Mouse (Mus musculus) retina, postnatal 7 days (tissue): ENCODE data around the gene Pidd1.

Experiments
- DNase-seq: peaks from one replicate; pipeline ENCODE4 v3.0.0-alpha.2; 2012; ENCODE audit warnings: low read depth, low spot score

Gene Pidd1

GRCm38 (mm10) chr7:141435856-141436522 is 7.8 kb downstream of the Pidd1 start:
- no peak for DNase-seq

- DNase-seq: no peak
These were observed 8.5 kb downstream of the Pidd1 start for GRCm38 (mm10) chr7:141435129-141435855.

DNA sequence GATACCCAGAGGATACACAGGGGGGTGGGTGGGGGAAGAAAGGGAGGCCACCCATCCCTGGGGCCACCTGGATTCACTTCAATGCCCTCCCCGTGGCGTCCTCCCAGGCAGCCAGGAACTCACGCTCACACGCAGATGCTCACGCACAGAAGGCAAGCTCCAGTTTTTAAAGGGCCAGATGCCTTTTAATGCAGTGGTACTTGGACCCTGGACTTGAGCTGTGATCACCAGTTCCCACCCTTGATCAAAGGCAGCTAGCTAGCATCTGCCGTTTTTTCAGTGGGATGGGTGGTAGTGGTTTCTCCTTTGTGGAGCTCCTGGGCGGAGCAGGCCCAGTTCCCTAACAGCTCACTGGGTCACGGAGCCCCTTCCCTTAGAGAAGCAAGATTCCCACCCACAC is 9.4 kb downstream of the Pidd1 start:
- no peak for DNase-seq

DNA sequence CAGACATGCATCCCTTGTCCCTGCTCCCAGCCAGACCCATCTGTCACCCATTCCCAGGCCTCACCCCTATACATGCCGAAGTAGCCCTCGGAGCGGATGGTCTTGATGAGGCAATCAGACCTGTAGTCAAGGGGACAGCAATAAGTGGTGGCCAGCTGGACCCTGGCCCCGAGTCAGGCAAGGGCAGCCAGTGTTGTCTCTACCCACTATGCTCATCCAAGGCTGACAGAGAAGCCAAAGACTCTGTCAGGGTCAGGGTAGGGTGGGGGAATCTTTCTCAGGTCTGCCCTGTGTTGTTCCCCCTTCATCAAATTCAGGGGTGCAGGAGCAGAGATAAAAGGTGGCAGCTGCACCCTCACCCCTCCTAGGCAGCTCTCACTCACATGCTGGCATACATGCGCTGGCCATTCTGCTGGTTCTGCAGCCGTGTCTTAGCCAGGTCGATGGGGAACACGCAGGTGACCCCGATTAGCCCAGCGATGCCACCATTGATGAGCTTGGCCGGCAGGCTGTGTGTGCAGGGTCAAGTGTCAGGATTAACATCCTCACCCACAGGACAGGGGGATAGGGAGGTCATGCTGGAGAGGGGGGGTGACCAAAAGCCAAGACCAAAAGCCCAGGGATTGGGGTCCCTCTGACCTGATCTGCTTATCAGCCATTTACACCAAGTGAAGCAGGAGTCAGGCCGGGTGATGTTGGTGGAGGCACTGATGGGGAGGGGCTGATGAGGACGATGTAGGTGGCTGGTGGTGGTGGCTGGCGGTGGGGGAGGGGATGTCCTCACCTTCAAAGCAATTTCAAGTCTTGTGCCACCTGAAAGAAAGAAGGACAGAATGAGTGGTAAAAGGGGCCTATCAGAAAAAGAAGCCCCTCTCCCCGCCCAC is 10.1 kb downstream of the Pidd1 start:
- DNase-seq: no peak

- DNase-seq: no peak
These were observed 10.9 kb downstream of the Pidd1 start for GRCm38 (mm10) chr7:141432741-141433516.

- no peak for DNase-seq
These were observed 11.6 kb downstream of the Pidd1 start for GRCm38 (mm10) chr7:141432186-141432611.

GRCm38 (mm10) chr7:141431434-141432185 is 12.2 kb downstream of the Pidd1 start:
- DNase-seq: no peak

DNA sequence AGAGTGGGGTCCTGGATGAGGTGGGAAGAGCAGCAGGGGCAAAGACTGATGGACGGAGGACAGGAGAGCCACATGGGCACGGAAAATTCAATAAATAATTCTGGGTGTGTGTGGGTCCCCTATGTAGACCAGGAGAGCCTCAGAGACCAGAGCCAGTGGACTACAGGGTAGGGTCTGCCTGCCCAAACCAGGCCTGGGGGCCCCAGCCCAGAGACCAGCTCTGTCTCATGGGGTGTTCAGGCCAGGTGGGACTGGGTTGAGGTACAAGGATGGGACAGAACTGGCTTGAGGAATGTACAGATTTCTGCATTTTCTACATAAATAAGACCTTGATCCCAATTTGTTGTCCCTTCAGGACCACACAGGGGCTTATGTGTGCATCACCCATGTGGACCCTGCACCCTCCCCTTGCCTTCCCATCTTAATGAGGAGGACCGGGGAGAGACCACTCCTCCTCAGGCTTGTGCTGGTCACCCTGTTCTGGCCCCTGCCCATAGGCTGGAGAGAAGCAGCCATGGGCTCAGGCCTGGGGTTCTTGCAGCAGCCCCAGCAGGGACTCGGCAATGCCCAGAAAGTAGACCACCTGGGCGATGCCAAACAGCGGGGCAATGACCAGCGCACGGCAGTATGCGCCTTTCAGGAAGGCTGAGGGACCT is 13.1 kb downstream of the Pidd1 start:
- no peak for DNase-seq

GRCm38 (mm10) chr7:141429840-141430584 is 13.8 kb downstream of the Pidd1 start:
- no peak for DNase-seq

- DNase-seq: no peak
These were observed 14.5 kb downstream of the Pidd1 start, which contains the start of gene Cend1 for GRCm38 (mm10) chr7:141429310-141429709. Gene Cend1, minus strand, starts transcription at chr7:141429491.

DNA sequence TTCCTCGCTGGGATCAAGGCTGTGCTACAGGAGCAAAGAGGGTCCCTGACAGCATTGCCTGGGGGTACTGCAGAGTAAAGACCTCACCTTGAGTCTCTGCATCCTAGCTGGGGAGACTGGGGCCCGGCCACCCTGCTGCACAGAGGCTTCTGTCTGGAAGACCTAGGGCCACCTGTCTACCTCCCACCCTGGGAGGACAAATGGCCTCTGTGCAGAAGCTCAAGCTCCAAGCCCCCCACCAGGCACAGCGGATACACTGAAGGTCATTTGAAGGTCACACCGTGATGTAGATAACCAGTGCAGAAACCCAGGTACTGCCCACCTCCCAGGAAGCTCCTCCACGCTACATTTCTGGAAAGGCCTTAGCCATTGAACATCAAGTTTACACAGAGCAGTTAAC is 15.1 kb downstream of the Pidd1 start:
- DNase-seq: no peak

- no peak for DNase-seq
These were observed 16.7 kb downstream of the Pidd1 start for GRCm38 (mm10) chr7:141426948-141427730.

- DNase-seq: no peak
These were observed 20.0 kb downstream of the Pidd1 start for GRCm38 (mm10) chr7:141423811-141424210.

DNA sequence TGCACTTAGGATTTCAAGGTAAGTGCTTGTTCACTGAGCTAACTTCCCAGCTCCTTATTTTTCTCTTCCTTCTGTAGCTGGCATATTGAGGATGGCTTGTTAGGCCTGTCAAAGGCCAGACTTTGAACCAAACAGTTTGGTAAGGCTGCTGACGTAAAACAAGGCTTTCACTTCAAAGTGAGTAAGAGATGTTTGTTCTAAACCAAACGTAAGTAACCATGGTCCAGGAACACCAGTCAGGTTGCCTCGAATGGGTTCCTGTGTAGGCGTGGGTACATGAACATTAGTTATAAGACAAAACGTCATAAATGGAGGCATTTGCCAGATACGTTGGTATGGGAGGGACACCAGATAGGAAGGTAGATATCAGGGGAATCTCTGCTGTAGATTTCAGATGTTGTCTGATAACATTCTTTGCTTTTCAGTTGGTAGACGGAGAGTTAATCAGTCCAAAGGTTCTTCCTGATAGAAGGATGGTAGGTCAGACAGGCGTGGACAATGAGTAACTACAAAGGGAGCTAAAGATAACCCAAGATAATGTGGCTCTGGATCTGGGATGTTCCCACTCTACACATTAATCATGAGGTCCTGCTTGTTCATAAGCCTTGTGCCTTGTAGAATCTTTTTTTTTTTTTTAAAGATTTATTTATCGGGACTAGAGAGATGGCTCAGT is 23.7 kb downstream of the Pidd1 start:
- no peak for DNase-seq

DNA sequence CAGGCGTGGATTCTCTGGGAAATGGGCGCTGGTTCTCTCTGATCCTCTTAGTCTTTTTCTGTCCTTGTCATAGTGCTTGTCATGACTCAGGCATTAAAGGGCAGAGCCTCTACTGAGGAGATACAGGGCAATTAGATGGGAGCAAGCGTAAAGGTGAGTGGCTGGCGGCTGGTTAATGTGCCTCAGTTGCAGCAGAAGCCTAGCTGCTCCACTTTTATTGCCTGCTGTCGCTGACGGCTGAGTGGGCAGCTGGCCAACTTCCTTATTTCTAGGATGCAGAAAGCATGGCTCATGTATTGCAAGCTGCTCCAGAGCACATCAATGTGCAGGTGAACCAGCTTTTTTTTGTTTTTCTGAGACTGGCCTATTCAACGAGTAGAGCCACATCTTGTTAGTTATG is 24.9 kb downstream of the Pidd1 start:
- no peak for DNase-seq

DNA sequence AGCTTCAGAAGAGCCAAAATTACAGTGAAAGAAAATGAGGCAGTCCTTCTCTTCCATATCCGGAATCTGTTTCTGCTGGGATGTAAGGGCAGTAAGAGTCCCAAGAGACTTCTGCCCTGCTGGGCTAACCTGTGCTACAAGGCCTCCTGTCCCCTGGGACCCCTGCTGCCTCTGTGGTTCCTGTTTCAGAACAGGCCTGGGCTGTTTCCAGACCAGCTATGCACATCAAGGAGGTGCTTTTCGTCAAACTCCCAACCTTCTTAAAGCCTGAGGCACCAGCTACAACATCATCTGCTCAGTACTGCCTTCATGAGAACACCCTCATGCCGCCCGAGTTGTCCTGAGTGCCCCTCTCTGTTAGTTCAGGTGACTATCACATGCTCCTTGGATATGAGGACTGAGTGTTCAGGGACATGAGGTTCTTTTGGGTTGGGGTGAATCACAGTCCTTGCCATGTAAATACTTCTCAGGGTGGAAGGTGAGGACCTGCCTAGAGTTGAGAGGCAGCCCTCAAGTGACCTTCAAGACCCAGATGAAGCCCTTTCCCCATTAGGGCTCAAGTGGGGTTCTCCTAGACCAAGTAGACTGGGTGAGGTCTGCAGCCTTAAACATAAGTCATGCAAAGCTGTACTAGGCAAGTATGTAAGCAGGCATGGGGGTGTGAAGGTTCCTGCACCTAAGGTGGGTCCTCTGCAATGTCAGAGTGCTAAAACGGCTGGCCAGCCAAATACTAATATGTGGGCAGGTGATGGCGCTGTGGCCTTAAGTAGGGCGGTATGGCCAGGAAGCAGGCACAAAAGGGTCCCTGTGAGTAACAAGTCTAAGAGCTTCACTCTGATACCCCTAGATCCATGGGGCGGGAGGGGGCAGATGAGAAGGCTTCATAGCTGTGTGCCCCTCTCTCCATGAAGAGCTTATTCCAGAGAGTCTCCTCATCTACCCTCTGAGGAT is 25.8 kb downstream of the Pidd1 start:
- DNase-seq: no peak
